Mouse (Mus musculus): ENCODE measurements at regions not wholly inside any gene's neighbourhood (a gene's known extent, or its start where the extent isn't known, plus 50 kb on each side); places are given as distances from the start of the nearest gene placed in this dataset.

DNA sequence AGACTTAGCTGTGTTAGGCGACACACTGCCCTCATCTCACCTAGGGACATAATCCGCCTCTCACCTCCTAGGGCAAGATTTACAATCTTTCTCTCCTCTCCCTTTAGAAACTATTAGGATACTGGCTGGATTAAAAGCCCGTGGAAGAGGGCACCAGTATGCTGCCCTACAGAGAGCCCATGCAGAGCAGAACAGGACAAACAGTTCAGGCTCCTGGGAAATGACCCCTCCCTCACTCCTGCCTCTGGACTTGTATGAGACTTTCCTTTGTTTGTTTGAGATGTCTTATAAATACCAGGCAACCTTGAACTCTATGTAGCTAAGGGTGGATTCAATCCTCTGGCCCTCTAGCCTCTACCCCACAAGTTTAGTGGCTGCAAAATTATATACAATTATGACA lies 81.8 kb upstream of the Barx2 start:
- WGBS: 56% methylated on average over 3 of the region's 3 CpGs
- no peaks in the 10 kb centered on the region for H3K36me3 ChIP-seq

DNA sequence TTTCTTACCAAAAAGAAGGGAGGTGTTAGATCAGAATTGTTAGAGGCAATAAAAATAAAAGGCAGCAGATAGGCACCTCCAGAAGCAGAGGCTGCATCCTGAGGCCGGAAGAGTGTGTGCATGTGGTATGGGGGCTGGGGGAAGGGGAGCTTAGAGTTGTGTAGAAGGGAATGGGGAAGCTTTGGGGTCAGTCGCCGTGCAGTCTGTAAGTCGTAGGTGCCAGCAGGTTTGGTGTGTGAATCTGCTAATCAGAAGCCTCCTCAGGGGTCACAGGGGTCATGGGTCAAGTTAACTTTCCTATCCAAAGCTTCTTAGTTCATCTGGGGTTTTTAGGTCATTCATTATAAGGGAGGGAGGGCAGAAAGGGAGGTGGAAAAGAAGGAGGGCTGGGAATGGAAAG lies 82.4 kb upstream of the Barx2 start:
- H3K9me3 ChIP-seq: no peaks in the 10 kb centered on the region
- 67% methylated on average over 4 of the region's 4 CpGs for WGBS
- no peak overlapping the region for H3K27ac ChIP-seq (replicated peaks)
- no peak overlapping the region for H3K4me2 ChIP-seq (replicated peaks)
- no peak overlapping the region for H3K9ac ChIP-seq (replicated peaks)
- H3K27me3 ChIP-seq: no peaks in the 10 kb centered on the region
- no peaks in the 10 kb centered on the region for H3K36me3 ChIP-seq
- no peak for ATAC-seq (replicated peaks)
- no peak overlapping the region for H3K4me3 ChIP-seq
- H3K4me1 ChIP-seq: peaks cover 11% of the 10 kb centered on the region

More for the DNA sequence above, 81.8 kb upstream of the Barx2 start:
- Histone ChIP-seq H3K27ac (replicated peaks) (no peak overlapping the region), H3K4me1 (peaks cover 11% of the 10 kb centered on the region), H3K9me3 (no peaks in the 10 kb centered on the region), H3K27me3 (no peaks in the 10 kb centered on the region), H3K4me2 (replicated peaks) (no peak overlapping the region), H3K4me3 (no peak overlapping the region), H3K9ac (replicated peaks) (no peak overlapping the region)
- ATAC-seq (replicated peaks): no peak

DNA sequence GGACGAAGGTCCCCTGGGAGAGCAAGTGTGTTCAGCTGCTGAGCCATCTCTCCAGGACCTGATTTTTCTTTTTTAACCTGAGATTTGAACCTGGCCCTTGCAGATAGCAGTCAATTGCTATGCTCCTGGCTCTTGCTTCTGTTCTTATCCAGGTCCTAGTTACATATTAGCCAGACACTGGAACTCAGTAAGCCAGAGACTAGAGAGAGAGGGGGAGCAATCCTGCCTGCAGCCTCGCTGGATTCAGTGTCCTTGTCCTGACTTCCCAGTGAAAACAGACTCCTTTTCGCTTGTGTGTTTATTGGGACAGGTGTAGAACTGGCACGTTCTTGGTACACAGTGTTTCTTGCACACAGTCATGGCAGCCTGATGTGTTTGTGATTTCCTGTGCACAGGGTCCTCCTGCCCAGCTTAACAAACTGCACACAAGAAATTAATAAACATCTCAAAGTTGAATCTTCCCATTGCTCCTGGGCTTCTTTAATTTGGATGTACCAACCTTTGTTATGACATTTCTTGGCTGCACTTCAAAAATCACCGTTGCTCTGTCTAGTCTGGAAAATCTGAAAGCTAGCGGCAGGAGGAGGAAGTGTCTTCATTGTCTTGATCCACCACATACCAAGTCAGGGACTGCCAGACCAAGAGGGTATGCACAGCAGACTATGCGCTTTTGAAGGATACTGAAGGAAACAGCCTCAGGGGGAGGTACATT lies 83.4 kb upstream of the Barx2 start:
- Histone ChIP-seq H3K4me3 (no peak overlapping the region), H3K4me1 (peaks cover 11% of the 10 kb centered on the region), H3K9me3 (no peaks in the 10 kb centered on the region), H3K27me3 (no peaks in the 10 kb centered on the region), H3K9ac (replicated peaks) (no peak overlapping the region), H3K36me3 (no peaks in the 10 kb centered on the region), H3K27ac (replicated peaks) (no peak overlapping the region), H3K4me2 (replicated peaks) (no peak overlapping the region)
- no peak for ATAC-seq (replicated peaks)
- WGBS: 67% methylated on average over 7 of the region's 7 CpGs

DNA sequence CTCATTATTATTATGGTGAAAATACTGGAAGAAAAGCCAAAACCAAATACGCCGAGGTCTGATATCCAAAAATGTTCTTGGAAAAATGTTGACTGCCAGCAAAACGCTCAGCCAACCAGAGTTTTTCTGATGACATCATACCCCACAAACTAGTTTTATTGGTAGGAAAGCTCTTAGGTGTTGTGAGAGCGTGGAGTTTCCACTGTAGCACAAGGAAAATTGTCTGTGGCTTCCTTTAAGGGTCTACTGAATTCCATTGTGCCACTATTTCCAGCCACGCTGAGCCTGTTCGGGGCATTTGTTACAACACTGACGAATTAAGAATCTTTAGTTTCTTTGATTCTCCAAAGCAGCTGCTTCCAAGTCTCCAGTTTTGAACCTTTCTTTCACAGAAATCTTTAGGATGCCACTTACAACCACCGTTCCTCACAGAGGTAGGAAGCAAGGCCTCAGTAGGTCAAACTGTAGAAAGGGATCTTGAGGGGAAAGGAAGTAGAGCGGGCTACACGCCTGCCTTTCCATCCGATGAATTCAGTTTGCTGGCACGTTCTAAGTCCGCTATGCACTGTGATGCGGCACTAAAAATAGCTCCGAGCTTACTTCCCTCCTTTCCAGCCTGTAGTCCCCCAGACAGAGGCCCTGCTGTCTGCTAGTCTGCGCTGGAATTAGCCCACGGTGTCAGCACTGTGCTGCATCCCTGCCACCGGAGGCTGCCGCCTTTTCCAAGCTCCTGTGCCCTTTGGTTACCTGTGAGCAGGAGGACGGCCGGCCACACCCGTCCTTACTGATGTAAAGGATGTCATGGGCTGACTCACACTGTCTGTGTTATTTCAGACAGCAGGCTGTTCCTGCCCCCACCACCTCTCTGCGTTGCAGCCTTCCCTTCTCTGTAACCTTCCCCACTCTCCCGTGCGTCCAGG lies 84.2 kb upstream of the Barx2 start:
- H3K27ac ChIP-seq (replicated peaks): peak overlapping the region; percentile 53
- no peak overlapping the region for H3K4me2 ChIP-seq (replicated peaks)
- peak; percentile 78 for ATAC-seq (replicated peaks)
- 52% methylated on average over 25 of the region's 25 CpGs for WGBS
- peaks cover 11% of the 10 kb centered on the region for H3K4me1 ChIP-seq
- no peaks in the 10 kb centered on the region for H3K36me3 ChIP-seq
- H3K9me3 ChIP-seq: no peaks in the 10 kb centered on the region
- no peak overlapping the region for H3K4me3 ChIP-seq
- no peak overlapping the region for H3K9ac ChIP-seq (replicated peaks)
- H3K27me3 ChIP-seq: no peaks in the 10 kb centered on the region

DNA sequence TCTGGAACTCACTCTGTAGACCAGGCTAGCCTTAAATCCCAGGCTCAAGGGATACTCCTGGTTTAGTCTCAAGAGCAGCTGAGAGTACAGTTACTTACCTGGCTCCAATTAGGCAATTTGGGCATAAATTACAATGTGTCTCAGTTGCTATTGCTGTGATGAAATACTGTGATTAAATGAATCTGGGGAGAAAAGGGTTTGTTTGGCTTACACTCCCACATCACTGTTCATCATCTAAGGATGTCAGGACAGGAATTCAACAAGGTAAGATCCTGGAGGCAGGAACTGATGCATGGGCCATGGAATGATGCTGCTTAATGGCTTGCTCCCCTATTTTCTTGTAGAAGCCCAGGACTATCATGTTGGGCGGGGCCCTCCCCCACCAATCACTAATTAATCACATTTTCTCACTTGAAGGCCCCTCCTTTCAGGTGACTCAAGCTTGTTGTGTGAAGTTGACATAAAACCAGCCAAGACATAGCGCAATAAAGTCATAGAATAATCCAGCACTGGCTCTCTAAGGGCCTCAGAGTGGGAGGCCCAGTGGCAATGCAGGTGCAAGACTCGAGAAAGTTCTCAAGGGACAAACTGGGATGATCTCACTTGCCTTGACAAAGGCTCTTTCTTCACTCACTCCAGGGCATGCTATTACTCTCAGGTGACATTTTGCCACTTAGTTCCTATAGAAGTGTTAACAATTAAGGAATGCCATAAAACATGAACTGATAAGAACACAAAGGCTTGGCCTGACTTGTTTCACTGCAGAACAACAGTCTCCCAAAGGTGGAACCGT lies 85.4 kb upstream of the Barx2 start:
- Histone ChIP-seq H3K36me3 (no peaks in the 10 kb centered on the region), H3K27ac (replicated peaks) (no peak overlapping the region), H3K4me2 (replicated peaks) (no peak overlapping the region), H3K9me3 (no peaks in the 10 kb centered on the region), H3K4me3 (no peak overlapping the region), H3K4me1 (peaks cover 11% of the 10 kb centered on the region), H3K27me3 (no peaks in the 10 kb centered on the region), H3K9ac (replicated peaks) (no peak overlapping the region)
- ATAC-seq (replicated peaks): no peak
- WGBS: 77% methylated on average over 4 of the region's 4 CpGs

GRCm38 (mm10) chr9:31999760-32000159 lies 86.5 kb upstream of the Barx2 start:
- Histone ChIP-seq H3K4me2 (replicated peaks) (no peak overlapping the region), H3K9ac (replicated peaks) (no peak overlapping the region), H3K27ac (replicated peaks) (no peak overlapping the region), H3K27me3 (no peaks in the 10 kb centered on the region), H3K9me3 (no peaks in the 10 kb centered on the region), H3K36me3 (no peaks in the 10 kb centered on the region), H3K4me3 (no peak overlapping the region), H3K4me1 (peaks cover 11% of the 10 kb centered on the region)
- 77% methylated on average over 1 of the region's 1 CpGs for WGBS
- ATAC-seq (replicated peaks): no peak

DNA sequence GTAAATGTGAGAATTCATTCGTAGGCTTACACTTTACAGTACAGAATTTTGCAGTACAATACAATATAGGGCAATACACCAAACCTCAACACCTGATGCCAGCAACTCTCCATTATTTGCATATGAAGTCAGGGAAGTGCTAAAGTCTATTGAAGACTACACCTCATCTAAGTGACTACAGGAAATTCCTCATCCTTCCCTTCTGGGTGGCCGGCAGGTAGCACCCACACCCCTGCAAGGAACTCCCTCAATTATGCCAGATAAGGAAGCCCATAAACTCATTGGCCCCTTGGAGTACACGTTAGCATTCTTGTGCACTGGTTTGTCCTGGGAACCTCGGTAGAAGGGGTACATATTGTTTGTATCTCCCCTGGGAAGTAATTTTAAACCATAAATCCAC lies 89.7 kb upstream of the Barx2 start:
- H3K4me3 ChIP-seq: no peak overlapping the region
- peaks cover under 1% of the 10 kb centered on the region for H3K4me1 ChIP-seq
- no peaks in the 10 kb centered on the region for H3K27me3 ChIP-seq
- no peaks in the 10 kb centered on the region for H3K9me3 ChIP-seq
- ATAC-seq (replicated peaks): no peak
- no peak overlapping the region for H3K4me2 ChIP-seq (replicated peaks)
- H3K36me3 ChIP-seq: no peaks in the 10 kb centered on the region
- 79% methylated on average over 4 of the region's 4 CpGs for WGBS
- no peak overlapping the region for H3K9ac ChIP-seq (replicated peaks)
- no peak overlapping the region for H3K27ac ChIP-seq (replicated peaks)

GRCm38 (mm10) chr9:32003730-32004129 lies 90.5 kb upstream of the Barx2 start:
- Histone ChIP-seq H3K9ac (replicated peaks) (no peak overlapping the region), H3K36me3 (no peaks in the 10 kb centered on the region), H3K27ac (replicated peaks) (no peak overlapping the region), H3K9me3 (no peaks in the 10 kb centered on the region), H3K4me2 (replicated peaks) (no peak overlapping the region), H3K4me1 (no peaks in the 10 kb centered on the region), H3K27me3 (no peaks in the 10 kb centered on the region), H3K4me3 (no peak overlapping the region)
- ATAC-seq (replicated peaks): no peak
- 95% methylated on average over 7 of the region's 7 CpGs for WGBS

DNA sequence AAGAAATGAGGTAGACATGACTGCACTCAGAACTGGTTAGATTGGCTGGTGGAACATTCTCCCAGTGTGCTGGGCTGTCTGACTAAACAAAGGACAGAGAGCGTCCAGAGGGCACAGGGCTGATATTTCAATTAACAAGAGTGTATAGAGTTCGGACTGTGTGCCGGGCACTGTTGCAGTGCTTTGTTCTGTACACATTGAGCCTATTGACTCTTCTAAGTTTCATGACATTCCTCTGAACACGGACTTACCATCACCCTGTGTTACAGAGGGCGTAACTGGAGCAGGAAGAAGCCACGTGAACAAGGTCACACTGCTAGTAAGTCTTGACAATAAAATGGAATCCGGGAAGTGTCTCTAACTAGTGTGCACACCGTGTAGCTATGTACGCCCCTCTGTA lies 92.1 kb upstream of the Barx2 start:
- no peak overlapping the region for H3K4me3 ChIP-seq
- H3K27ac ChIP-seq (replicated peaks): no peak overlapping the region
- H3K4me2 ChIP-seq (replicated peaks): no peak overlapping the region
- no peaks in the 10 kb centered on the region for H3K4me1 ChIP-seq
- WGBS: 53% methylated on average over 9 of the region's 9 CpGs
- no peak for ATAC-seq (replicated peaks)
- H3K36me3 ChIP-seq: no peaks in the 10 kb centered on the region
- no peaks in the 10 kb centered on the region for H3K27me3 ChIP-seq
- no peak overlapping the region for H3K9ac ChIP-seq (replicated peaks)
- no peaks in the 10 kb centered on the region for H3K9me3 ChIP-seq

DNA sequence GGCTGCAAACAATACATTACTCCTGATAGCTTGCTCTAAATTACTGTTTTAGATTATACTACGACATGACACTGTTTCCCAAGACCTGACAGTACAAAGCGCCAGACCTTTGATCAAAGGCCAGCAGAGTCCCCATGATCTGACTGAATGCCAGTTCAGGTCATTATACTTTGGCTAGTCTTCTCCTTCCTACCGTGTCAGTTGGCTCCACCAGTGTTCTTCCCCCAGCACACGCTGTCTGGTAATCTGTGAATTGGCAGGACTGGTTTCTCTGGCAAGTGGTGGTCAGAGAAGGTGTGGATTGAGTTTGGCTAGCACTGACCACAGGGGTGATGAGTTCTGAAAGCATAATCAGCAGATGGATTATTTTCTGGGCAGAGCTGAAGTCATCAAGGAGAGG lies 93.1 kb upstream of the Barx2 start:
- no peaks in the 10 kb centered on the region for H3K27me3 ChIP-seq
- 69% methylated on average over 4 of the region's 4 CpGs for WGBS
- H3K36me3 ChIP-seq: no peaks in the 10 kb centered on the region
- no peak for ATAC-seq (replicated peaks)
- H3K9me3 ChIP-seq: no peaks in the 10 kb centered on the region
- no peaks in the 10 kb centered on the region for H3K4me1 ChIP-seq
- H3K27ac ChIP-seq (replicated peaks): no peak overlapping the region
- H3K4me3 ChIP-seq: no peak overlapping the region
- no peak overlapping the region for H3K9ac ChIP-seq (replicated peaks)
- H3K4me2 ChIP-seq (replicated peaks): no peak overlapping the region

- no peaks in the 10 kb centered on the region for H3K36me3 ChIP-seq
- H3K4me1 ChIP-seq: peaks cover 4% of the 10 kb centered on the region
- 50% methylated on average over 11 of the region's 11 CpGs for WGBS
- H3K27ac ChIP-seq (replicated peaks): no peak overlapping the region
- ATAC-seq (replicated peaks): no peak
- no peak overlapping the region for H3K9ac ChIP-seq (replicated peaks)
- H3K4me3 ChIP-seq: no peak overlapping the region
- no peaks in the 10 kb centered on the region for H3K9me3 ChIP-seq
- H3K27me3 ChIP-seq: no peaks in the 10 kb centered on the region
- H3K4me2 ChIP-seq (replicated peaks): no peak overlapping the region
Observed at GRCm38 (mm10) chr9:32010953-32011770, 97.9 kb upstream of the Barx2 start.

Measured in forebrain, embryonic 15.5 days (tissue).